Mouse (Mus musculus) forebrain, embryonic 13.5 days (tissue): Measurements from ENCODE around the gene Gm11077. TPM values are rescaled to one million over a fixed set of nuclear protein-coding genes. Genes with fewer than 3 reads are reported as not detected.
A peak's percentile ranks its signal among the peaks of the same experiment; 100 is the strongest.

Experiments
- ATAC-seq: fragments of 200-750 bp; cut with Nextera tagmentation; 2 replicates; pipeline ENCODE4 v1.8.0; 2017
- H3K27ac ChIP-seq: fragments of 300-500 bp; sonication (generic); 2 replicates; pipeline ENCODE4 v1.5.1; 2015; ENCODE audit warnings: inconsistent platforms, mild to moderate bottlenecking, moderate library complexity
- H3K27me3 ChIP-seq: fragments of 300-500 bp; sonication (generic); 2 replicates; pipeline ENCODE4 v1.6.1; 2015; ENCODE audit warnings: mild to moderate bottlenecking, inconsistent platforms
- H3K36me3 ChIP-seq: fragments of 300-500 bp; sonication (generic); 2 replicates; pipeline ENCODE4 v1.6.1; 2015; ENCODE audit warnings: mild to moderate bottlenecking, inconsistent platforms; ENCODE audit not compliant: poor library complexity, severe bottlenecking
- H3K4me1 ChIP-seq: fragments of 300-500 bp; sonication (generic); 2 replicates; pipeline ENCODE4 v1.6.1; 2015; ENCODE audit warnings: inconsistent platforms
- H3K4me2 ChIP-seq: fragments of 300-500 bp; sonication (generic); 2 replicates; pipeline ENCODE4 v1.6.1; 2015; ENCODE audit warnings: inconsistent platforms, mild to moderate bottlenecking, moderate library complexity
- H3K4me3 ChIP-seq: fragments of 300-500 bp; sonication (generic); 2 replicates; pipeline ENCODE4 v1.5.1; 2015; ENCODE audit warnings: mild to moderate bottlenecking, inconsistent platforms
- H3K9ac ChIP-seq: fragments of 300-500 bp; sonication (generic); 2 replicates; pipeline ENCODE4 v1.6.1; 2015; ENCODE audit warnings: mild to moderate bottlenecking, inconsistent platforms
- H3K9me3 ChIP-seq: fragments of 300-500 bp; sonication (generic); replicated peaks from 2 replicates; pipeline ENCODE4 v1.6.1; 2016; ENCODE audit warnings: inconsistent platforms
- WGBS: fragments of 180-500 bp; shearing (Covaris S2); methylation state at CpG from one replicate; pipeline ENCODE4 v1.1.7; 2015; 5-methylcytosine and 5-hydroxymethylcytosine counted together
- polyA plus RNA-seq: library from polyadenylated mRNA; unstranded; fragments of >200 nt; fragmentation: Nextera tagmentation; extraction: Ambion mirVana; gene quantifications from 2 replicates; pipeline ENCODE4 v1.2.1, GENCODE M21; 2015

The Gm11077 gene
- polyA plus RNA-seq, 1 experiment from 2014 or later, result not detected

DNA sequence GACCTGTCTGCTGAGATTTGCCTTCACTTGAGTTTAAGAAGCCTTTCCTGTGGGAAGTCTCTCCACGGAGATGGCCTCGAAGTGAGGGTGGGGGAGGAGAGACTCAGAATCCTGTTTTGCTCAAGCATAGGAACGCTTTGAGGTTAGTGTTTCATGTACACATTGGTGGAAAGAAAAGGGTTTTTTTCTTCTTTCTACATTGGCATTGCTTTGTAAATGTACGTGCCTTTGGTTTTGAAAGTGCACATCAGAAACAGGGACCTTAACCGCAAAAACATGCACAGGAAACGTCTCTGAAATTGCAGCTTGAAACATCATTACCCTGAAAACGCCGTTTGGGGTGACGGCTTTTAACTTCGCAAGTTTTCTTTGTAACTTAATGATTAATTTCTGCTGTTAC, 21.0 kb upstream of the Gm11077 start:
- H3K4me3 ChIP-seq, result no peak overlapping the region
- no peak for ATAC-seq
- no peaks in the 10 kb centered on the region for H3K36me3 ChIP-seq
- no peak overlapping the region for H3K9ac ChIP-seq
- no peak overlapping the region for H3K4me2 ChIP-seq
- WGBS, result 86% methylated on average over 10 of the region's 10 CpGs
- H3K27ac ChIP-seq, result no peak overlapping the region
- H3K27me3 ChIP-seq, result no peaks in the 10 kb centered on the region
- peaks cover 4% of the 10 kb centered on the region; the same call in 1 of the 2 replicates for H3K9me3 ChIP-seq
- H3K4me1 ChIP-seq, result no peaks in the 10 kb centered on the region

DNA sequence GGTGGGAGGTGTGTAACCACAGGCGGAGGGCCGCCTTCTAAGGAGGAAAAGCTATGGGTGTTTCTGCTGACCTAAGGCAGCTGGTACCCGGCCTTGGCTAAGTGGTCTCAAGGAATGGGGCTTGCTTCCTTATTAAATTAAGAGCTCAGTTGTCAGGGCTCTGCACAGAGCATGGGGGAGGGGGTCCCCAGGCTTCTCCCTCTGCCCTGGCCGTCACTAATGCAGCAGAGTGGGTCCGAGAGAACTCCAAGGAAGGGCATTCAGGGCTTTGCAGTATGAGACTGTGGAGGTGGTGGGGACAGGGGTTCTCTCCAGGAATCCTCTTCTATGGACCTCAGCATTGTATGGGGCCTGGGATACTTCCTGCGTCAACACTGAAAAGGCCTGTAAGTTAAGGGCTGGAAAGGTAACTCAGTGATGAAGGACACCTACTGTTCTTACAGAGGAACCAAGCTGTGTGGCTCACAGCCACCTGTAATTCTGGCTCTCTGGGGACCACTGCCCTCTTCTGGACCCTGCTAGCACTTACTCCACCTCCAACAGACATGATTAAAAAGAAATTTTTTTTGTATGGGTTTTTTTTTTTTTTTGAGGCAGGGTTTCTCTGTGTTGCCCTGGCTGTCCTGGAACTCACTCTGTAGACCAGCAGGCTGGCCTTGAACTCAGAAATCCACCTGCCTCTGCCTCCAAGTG, 19.5 kb upstream of the Gm11077 start:
- Histone ChIP-seq H3K9me3 (peaks cover 4% of the 10 kb centered on the region; the same call in 1 of the 2 replicates), H3K4me1 (no peaks in the 10 kb centered on the region), H3K9ac (no peak overlapping the region), H3K27ac (no peak overlapping the region), H3K4me2 (no peak overlapping the region), H3K27me3 (0 out of 2 replicates have a peak, but pooled peaks cover 3% of the 10 kb centered on the region), H3K36me3 (no peaks in the 10 kb centered on the region), H3K4me3 (no peak overlapping the region)
- no peak for ATAC-seq
- WGBS, result 66% methylated on average over 6 of the region's 6 CpGs

GRCm38 (mm10) chr6:140712754-140713153, 16.3 kb upstream of the Gm11077 start:
- no peaks in the 10 kb centered on the region for H3K4me1 ChIP-seq
- ATAC-seq, result peak; percentile 68; the same call in 1 of the 2 replicates
- 4% methylated on average over 11 of the region's 11 CpGs for WGBS

DNA sequence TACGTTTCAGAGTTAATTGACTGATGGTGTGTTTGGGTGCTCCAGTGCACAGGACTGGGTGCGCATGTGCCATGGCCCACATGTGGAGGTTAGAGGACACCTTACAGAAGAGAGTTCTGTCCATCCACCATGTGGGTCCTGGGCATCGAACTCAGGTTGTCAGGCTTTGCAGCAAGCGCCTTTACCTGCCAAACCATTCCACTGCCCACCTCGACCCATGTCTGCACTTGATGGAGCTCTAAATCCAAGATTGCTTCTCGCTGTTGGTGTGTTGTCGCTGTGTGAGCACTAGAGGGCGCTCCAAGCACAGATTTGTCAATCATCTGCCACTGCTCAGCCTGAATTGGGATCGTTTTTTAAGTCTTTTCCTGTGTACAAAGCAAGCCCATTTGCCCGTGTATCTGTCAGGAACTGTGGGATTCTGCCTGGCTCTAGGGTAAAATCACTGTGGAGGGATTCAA, 14.1 kb upstream of the Gm11077 start:
- Histone ChIP-seq H3K4me2 (no peak overlapping the region), H3K4me1 (no peaks in the 10 kb centered on the region), H3K27ac (no peak overlapping the region), H3K27me3 (0 out of 2 replicates have a peak, but pooled peaks cover 3% of the 10 kb centered on the region), H3K9me3 (no peaks in the 10 kb centered on the region), H3K4me3 (no peak overlapping the region), H3K9ac (no peak overlapping the region), H3K36me3 (no peaks in the 10 kb centered on the region)
- WGBS, result 22% methylated on average over 10 of the region's 10 CpGs
- ATAC-seq, result peak; percentile 67

More at GRCm38 (mm10) chr6:140712754-140713153, 16.3 kb upstream of the Gm11077 start:
- H3K9ac ChIP-seq, result no peak overlapping the region
- no peak overlapping the region for H3K27ac ChIP-seq
- H3K4me3 ChIP-seq, result no peak overlapping the region
- no peaks in the 10 kb centered on the region for H3K36me3 ChIP-seq
- no peaks in the 10 kb centered on the region for H3K9me3 ChIP-seq
- H3K27me3 ChIP-seq, result 0 out of 2 replicates have a peak, but pooled peaks cover 3% of the 10 kb centered on the region
- no peak overlapping the region for H3K4me2 ChIP-seq

- Histone ChIP-seq H3K4me2 (no peak overlapping the region), H3K4me3 (no peak overlapping the region), H3K36me3 (no peaks in the 10 kb centered on the region), H3K27ac (no peak overlapping the region), H3K4me1 (no peaks in the 10 kb centered on the region), H3K27me3 (no peaks in the 10 kb centered on the region), H3K9me3 (no peaks in the 10 kb centered on the region), H3K9ac (no peak overlapping the region)
- no peak for ATAC-seq
- WGBS, result 84% methylated on average over 10 of the region's 10 CpGs
Measured at GRCm38 (mm10) chr6:140722058-140722457, 7.0 kb upstream of the Gm11077 start.

DNA sequence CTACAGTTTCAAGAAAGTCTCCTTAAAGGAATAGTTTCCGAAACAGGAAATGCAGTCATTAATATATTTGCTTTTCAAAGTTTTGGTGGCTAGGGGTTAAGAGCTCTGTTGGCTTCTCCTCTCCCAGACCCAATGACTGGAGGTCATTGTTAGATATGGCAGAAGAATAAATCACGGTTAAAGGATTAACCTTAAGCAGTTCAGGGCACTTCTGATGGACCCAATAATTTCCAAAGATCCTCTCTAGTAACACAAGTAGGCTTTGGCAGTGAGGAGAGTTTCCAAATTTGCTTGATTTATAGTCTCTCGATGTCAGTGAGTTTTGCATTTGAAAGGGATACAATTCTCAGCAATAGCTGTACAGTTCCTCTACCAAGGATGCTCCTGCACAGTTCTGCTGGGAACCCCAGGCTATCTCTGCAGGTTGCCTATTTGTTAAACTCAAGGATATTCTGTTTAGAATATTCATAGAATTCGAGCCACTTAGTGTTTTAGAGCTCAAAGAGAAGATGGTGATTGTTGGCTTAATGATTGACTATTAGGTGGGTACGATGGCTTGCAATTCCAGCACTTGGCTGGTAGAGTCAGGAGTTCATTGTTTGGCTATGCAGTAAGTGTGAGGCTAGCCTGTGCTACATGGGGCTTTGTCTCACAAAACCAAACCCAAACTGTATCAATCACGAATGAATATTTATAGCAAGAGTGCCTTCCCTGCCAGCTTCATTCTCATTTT, 1.8 kb downstream of the Gm11077 start:
- Histone ChIP-seq H3K4me1 (peaks cover 11% of the 10 kb centered on the region), H3K36me3 (no peaks in the 10 kb centered on the region), H3K27ac (peak overlapping the region; percentile 61; the same call in 1 of the 2 replicates), H3K27me3 (no peaks in the 10 kb centered on the region), H3K9me3 (peaks cover 4% of the 10 kb centered on the region; the same call in 1 of the 2 replicates), H3K4me3 (no peak overlapping the region), H3K4me2 (no peak overlapping the region), H3K9ac (no peak overlapping the region)
- 64% methylated on average over 6 of the region's 6 CpGs for WGBS
- ATAC-seq, result peak; percentile 54

GRCm38 (mm10) chr6:140731402-140731730, 2.3 kb downstream of the Gm11077 start:
- peak; percentile 91 for ATAC-seq
- Histone ChIP-seq H3K27ac (peak overlapping the region; percentile 61; the same call in 1 of the 2 replicates), H3K27me3 (no peaks in the 10 kb centered on the region), H3K4me1 (peaks cover 11% of the 10 kb centered on the region), H3K9ac (no peak overlapping the region), H3K4me3 (no peak overlapping the region), H3K4me2 (no peak overlapping the region), H3K36me3 (no peaks in the 10 kb centered on the region), H3K9me3 (peaks cover 4% of the 10 kb centered on the region; the same call in 1 of the 2 replicates)
- WGBS, result 43% methylated on average over 1 of the region's 1 CpGs

- Histone ChIP-seq H3K4me1 (peaks cover 11% of the 10 kb centered on the region), H3K4me2 (peak overlapping the region; percentile 57), H3K27me3 (no peaks in the 10 kb centered on the region), H3K4me3 (peak overlapping the region; percentile 33), H3K36me3 (no peaks in the 10 kb centered on the region), H3K9me3 (peaks cover 4% of the 10 kb centered on the region; the same call in 1 of the 2 replicates), H3K27ac (0 out of 2 replicates have a peak overlapping the region, but pooled peaks have one; percentile 14), H3K9ac (peak overlapping the region; percentile 38)
- WGBS, result 31% methylated on average over 10 of the region's 10 CpGs
- ATAC-seq, result no peak; the same call in 1 of the 2 replicates
Measured at GRCm38 (mm10) chr6:140732971-140733640, 4.0 kb downstream of the Gm11077 start.

DNA sequence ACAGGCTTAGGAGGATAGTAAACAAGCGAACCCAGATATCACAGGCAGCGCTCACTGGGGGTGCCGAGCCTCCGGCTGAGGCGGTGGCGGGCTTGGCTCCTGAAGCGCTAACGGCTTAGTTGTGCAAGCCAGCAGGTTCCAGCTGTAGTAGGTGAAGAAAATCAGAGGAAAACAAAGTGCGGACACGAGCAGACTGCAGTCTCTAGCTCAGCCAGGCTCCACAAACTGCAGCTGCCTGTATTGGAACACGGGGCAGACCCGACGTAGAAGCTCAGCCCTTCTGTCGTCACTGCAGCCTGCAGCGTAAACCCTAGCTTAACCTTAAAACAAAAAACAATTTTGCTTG, 4.5 kb downstream of the Gm11077 start:
- H3K9me3 ChIP-seq, result peaks cover 4% of the 10 kb centered on the region; the same call in 1 of the 2 replicates
- H3K36me3 ChIP-seq, result no peaks in the 10 kb centered on the region
- no peaks in the 10 kb centered on the region for H3K27me3 ChIP-seq
- peaks cover 11% of the 10 kb centered on the region for H3K4me1 ChIP-seq
- peak overlapping the region; percentile 33 for H3K4me3 ChIP-seq
- H3K9ac ChIP-seq, result peak overlapping the region; percentile 38
- ATAC-seq, result peak; percentile 54
- WGBS, result 5% methylated on average over 15 of the region's 15 CpGs
- peak overlapping the region; percentile 57 for H3K4me2 ChIP-seq
- 0 out of 2 replicates have a peak overlapping the region, but pooled peaks have one; percentile 14 for H3K27ac ChIP-seq

DNA sequence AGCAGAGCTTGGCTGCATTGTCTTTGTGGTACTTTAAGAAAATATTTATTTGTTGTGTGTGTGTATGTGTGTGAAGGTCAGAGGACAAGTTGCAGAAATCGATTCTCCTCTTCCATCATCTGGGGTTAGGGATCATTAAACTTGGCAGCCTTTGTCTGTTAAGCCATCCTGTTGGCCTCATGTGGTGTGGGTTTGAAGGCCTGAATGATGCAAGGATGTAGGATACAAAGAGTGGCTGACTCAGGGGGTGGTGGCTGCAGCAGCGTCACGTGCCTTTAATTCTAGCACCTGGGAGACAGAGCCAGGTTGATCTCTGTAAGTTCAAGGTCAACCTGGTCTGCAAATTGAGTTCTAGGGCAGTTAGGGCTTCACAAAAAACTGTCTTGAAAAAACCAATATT, 16.5 kb downstream of the Gm11077 start:
- WGBS, result 67% methylated on average over 3 of the region's 3 CpGs
- Histone ChIP-seq H3K9me3 (peaks cover 4% of the 10 kb centered on the region; the same call in 1 of the 2 replicates), H3K4me1 (no peaks in the 10 kb centered on the region), H3K4me3 (no peak overlapping the region), H3K9ac (no peak overlapping the region), H3K36me3 (no peaks in the 10 kb centered on the region), H3K27me3 (no peaks in the 10 kb centered on the region), H3K4me2 (no peak overlapping the region), H3K27ac (no peak overlapping the region)
- ATAC-seq, result no peak

GRCm38 (mm10) chr6:140747591-140747990, 18.5 kb downstream of the Gm11077 start:
- Histone ChIP-seq H3K36me3 (no peaks in the 10 kb centered on the region), H3K4me3 (no peak overlapping the region), H3K27me3 (no peaks in the 10 kb centered on the region), H3K27ac (no peak overlapping the region), H3K9ac (no peak overlapping the region), H3K4me2 (no peak overlapping the region), H3K4me1 (no peaks in the 10 kb centered on the region), H3K9me3 (peaks cover 4% of the 10 kb centered on the region; the same call in 1 of the 2 replicates)
- ATAC-seq, result no peak
- WGBS, result 61% methylated on average over 2 of the region's 2 CpGs
